Mouse (Mus musculus): ENCODE results near the gene Snip1.

GRCm38 (mm10) chr4:125058033-125058432 is 8.4 kb upstream of the Snip1 start:
- TF ChIP-seq GATA1 (IDR thresholded peaks at IDR 0.05; ENCODE audit: borderline replicate concordance, low read length) (no peak), FLI1 (IDR thresholded peaks at IDR 0.05; ENCODE audit: low read length) (no peak)
